In the genomic region with DNA sequence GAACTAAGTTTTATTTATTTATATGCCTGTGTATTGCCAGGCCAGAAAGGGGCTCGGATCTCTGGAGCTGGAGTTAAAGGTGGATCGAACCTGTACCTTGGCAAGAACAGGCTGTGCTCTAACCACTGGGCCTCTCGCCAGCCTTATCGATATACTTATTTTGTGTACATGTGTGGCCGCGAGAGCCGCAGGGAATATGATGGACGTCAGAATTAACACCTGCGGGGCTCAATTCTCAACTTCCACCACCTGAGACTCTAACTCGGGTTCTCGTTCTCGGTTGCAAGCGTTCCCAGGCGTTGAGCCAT, we compare ENCODE assay signal across 8 mouse cellular contexts. TPM values are rescaled to one million over a fixed set of nuclear protein-coding genes. Genes with fewer than 3 reads are reported as not detected.
DNase-seq lines count a peak whose midpoint lies in the region; ATAC-seq and TF ChIP-seq lines count a peak whose summit lies in the region.

No protein-coding gene starts in this region.

- intact Hi-C loops in gastrocnemius, adult 2 months (cut with DNase I), result loop anchor here (1.0 to 5.0 kb wide), 3 partner anchors 41 to 567 kb away; no protein-coding TSS in a partner anchor

- no peaks in the 10 kb centered on the region for H3K9me3 ChIP-seq in limb, embryonic 14.5 days (ENCODE audit: control insufficient read depth, low read length)
- H3K9me3 ChIP-seq in stomach, embryonic 16.5 days (replicated peaks; ENCODE audit: control insufficient read depth, low read length), result no peaks in the 10 kb centered on the region

- peak overlapping the region; percentile 97 for H3K4me2 ChIP-seq in limb, embryonic 14.5 days (replicated peaks; ENCODE audit: low read depth, low read length, severe bottlenecking)
- peak overlapping the region; percentile 64 for H3K4me2 ChIP-seq in stomach, embryonic 16.5 days (ENCODE audit: low read depth, low read length)

- peaks cover 19% of the 10 kb centered on the region for H3K4me1 ChIP-seq in spleen, adult 2 months (ENCODE audit: control insufficient read depth, insufficient read depth, insufficient read length)
- peaks cover 27% of the 10 kb centered on the region for H3K4me1 ChIP-seq in limb, embryonic 14.5 days (ENCODE audit: control insufficient read depth, insufficient read depth, low read length)
- peaks cover 24% of the 10 kb centered on the region for H3K4me1 ChIP-seq in stomach, embryonic 16.5 days (ENCODE audit: control insufficient read depth, insufficient read depth, low read length)

- H3K4me3 ChIP-seq in gastrocnemius, adult 2 months, result peak overlapping the region; percentile 92
- H3K4me3 ChIP-seq in spleen, adult 2 months (ENCODE audit: extremely low read depth, insufficient read depth, insufficient read length), result peak overlapping the region; percentile 53
- H3K4me3 ChIP-seq in limb, embryonic 14.5 days (replicated peaks; ENCODE audit: low read length), result peak overlapping the region; percentile 62
- peak overlapping the region; percentile 52 for H3K4me3 ChIP-seq in stomach, embryonic 16.5 days (replicated peaks; ENCODE audit: low read length)

- TF ChIP-seq CTCF in gastrocnemius, adult 2 months (IDR thresholded peaks at IDR 0.05), result no peak
- no peak for TF ChIP-seq CTCF in spleen, adult 2 months (IDR thresholded peaks at IDR 0.05; ENCODE audit: extremely low read depth, insufficient read depth, insufficient read length, insufficient replicate concordance)

- H3K27me3 ChIP-seq in spleen, adult 2 months (ENCODE audit: control insufficient read depth, insufficient read depth, low read length), result no peaks in the 10 kb centered on the region
- no peaks in the 10 kb centered on the region for H3K27me3 ChIP-seq in limb, embryonic 14.5 days (ENCODE audit: control insufficient read depth, insufficient read depth, low read length)
- H3K27me3 ChIP-seq in stomach, embryonic 16.5 days (ENCODE audit: control insufficient read depth, insufficient read depth, low read length), result no peaks in the 10 kb centered on the region

- H3K36me3 ChIP-seq in spleen, adult 2 months (ENCODE audit: control insufficient read depth, insufficient read depth, low read length), result no peaks in the 10 kb centered on the region
- H3K36me3 ChIP-seq in limb, embryonic 14.5 days (ENCODE audit: control insufficient read depth, insufficient read depth, low read length), result no peaks in the 10 kb centered on the region
- H3K36me3 ChIP-seq in stomach, embryonic 16.5 days (ENCODE audit: control insufficient read depth, insufficient read depth, low read length), result no peaks in the 10 kb centered on the region

- no peak for TF ChIP-seq POLR2A in spleen, adult 2 months (IDR thresholded peaks at IDR 0.05; ENCODE audit: low read depth, low read length)
- TF ChIP-seq POLR2A in limb, embryonic 14.5 days (IDR thresholded peaks at IDR 0.05; ENCODE audit: borderline replicate concordance, extremely low read depth, insufficient read depth, insufficient read length), result no peak

- 0 out of 2 replicates have a peak overlapping the region, but pooled peaks have one; percentile 17 for H3K9ac ChIP-seq in limb, embryonic 14.5 days (ENCODE audit: low read depth, low read length, severe bottlenecking)
- H3K9ac ChIP-seq in stomach, embryonic 16.5 days (ENCODE audit: low read length), result peak overlapping the region; percentile 68

- ATAC-seq in limb, embryonic 14.5 days (ENCODE audit: low FRiP score, low read depth), result no peak; the same call in 1 of the 2 replicates
- no peak for ATAC-seq in stomach, embryonic 16.5 days (ENCODE audit: insufficient read depth, low FRiP score)

- WGBS in spleen, adult 2 months, result 3% methylated on average over 14 of the region's 14 CpGs
- 3% methylated on average over 14 of the region's 14 CpGs for WGBS in limb, embryonic 14.5 days
- WGBS in stomach, embryonic 16.5 days, result 2% methylated on average over 14 of the region's 14 CpGs

- H3K27ac ChIP-seq in gastrocnemius, adult 2 months, result peak overlapping the region; percentile 92
- peak overlapping the region; percentile 76 for H3K27ac ChIP-seq in spleen, adult 2 months (ENCODE audit: insufficient read depth, low read length)
- peak overlapping the region; percentile 77 for H3K27ac ChIP-seq in limb, embryonic 14.5 days (replicated peaks; ENCODE audit: low read depth, low read length)
- peak overlapping the region; percentile 96 for H3K27ac ChIP-seq in stomach, embryonic 16.5 days (ENCODE audit: low read length)

- DNase-seq in gastrocnemius, adult 2 months, result no peak
- DNase-seq in gastrocnemius, postnatal 25 days, result no peak
- DNase-seq in spleen, adult 2 months (ENCODE audit: low read depth in 1 of 2, low spot score in 2 of 2), result no peak
- DNase-seq in spleen, postnatal 4 days (ENCODE audit: low spot score in 2 of 2), result no peak
- DNase-seq in limb, embryonic 14.5 days (ENCODE audit: low spot score), result peak; percentile 31
- DNase-seq in natural killer cell, adult 2 months (ENCODE audit: low spot score in 2 of 2), result no peak
- DNase-seq in layer of hippocampus, postnatal 36 days, result no peak

RNA-seq across cellular contexts. Expression of gene BC025920, which starts 0.5 kb away (rescaled TPM):
- total RNA-seq in gastrocnemius, adult 2 months (2021), result 1 to 10 TPM; 2.5 to 3.9 TPM
- 1 to 10 TPM; 1.8 to 2.5 TPM for total RNA-seq in gastrocnemius, postnatal 25 days (2021)
- 1.8 TPM in 2 replicates for polyA plus RNA-seq in spleen, adult 2 months (2012; rRNA removed)
- 3.8 and 4.0 TPM in 2 replicates for polyA plus RNA-seq in limb, embryonic 14.5 days (2012; rRNA removed)
- polyA plus RNA-seq in limb, embryonic 14.5 days (2014; fragmentation: Nextera tagmentation; extraction: Ambion mirVana), result 0.58 and 0.78 TPM in 2 replicates
- 0.46 and 0.61 TPM in 2 replicates for polyA plus RNA-seq in stomach, embryonic 16.5 days (2015; fragmentation: Nextera tagmentation; extraction: Ambion mirVana)
- 1 to 10 TPM; 3.6 to 3.9 TPM for total RNA-seq in layer of hippocampus, postnatal 36 days (2021)

RNA-seq across cellular contexts. Expression of gene Tle6, which starts 4.7 kb away (rescaled TPM):
- 1 to 10 TPM; 5.6 to 6.7 TPM for total RNA-seq in gastrocnemius, adult 2 months (2021)
- 1 to 10 TPM; 3.9 to 6.8 TPM for total RNA-seq in gastrocnemius, postnatal 25 days (2021)
- 14.3 and 15.6 TPM in 2 replicates for polyA plus RNA-seq in spleen, adult 2 months (2012; rRNA removed)
- polyA plus RNA-seq in limb, embryonic 14.5 days (2012; rRNA removed), result 24.2 and 28.0 TPM in 2 replicates
- 9.2 and 16.6 TPM in 2 replicates for polyA plus RNA-seq in limb, embryonic 14.5 days (2014; fragmentation: Nextera tagmentation; extraction: Ambion mirVana)
- 26.0 and 31.2 TPM in 2 replicates for polyA plus RNA-seq in stomach, embryonic 16.5 days (2015; fragmentation: Nextera tagmentation; extraction: Ambion mirVana)
- 1 to 10 TPM; 1.3 to 3.0 TPM for total RNA-seq in layer of hippocampus, postnatal 36 days (2021)

RNA-seq across cellular contexts. Expression of gene Sirt6, which starts 22.0 kb away (rescaled TPM):
- 1 to 10 TPM; 4.7 to 5.6 TPM for total RNA-seq in gastrocnemius, adult 2 months (2021)
- 1 to 10 TPM; 3.8 to 5.2 TPM for total RNA-seq in gastrocnemius, postnatal 25 days (2021)
- 30.3 and 39.4 TPM in 2 replicates for polyA plus RNA-seq in spleen, adult 2 months (2012; rRNA removed)
- polyA plus RNA-seq in limb, embryonic 14.5 days (2012; rRNA removed), result 70.7 and 92.4 TPM in 2 replicates
- polyA plus RNA-seq in limb, embryonic 14.5 days (2014; fragmentation: Nextera tagmentation; extraction: Ambion mirVana), result 39.5 and 40.7 TPM in 2 replicates
- polyA plus RNA-seq in stomach, embryonic 16.5 days (2015; fragmentation: Nextera tagmentation; extraction: Ambion mirVana), result 28.6 and 33.6 TPM in 2 replicates
- 10 to 100 TPM; 26.2 to 27.9 TPM for total RNA-seq in layer of hippocampus, postnatal 36 days (2021)

RNA-seq across cellular contexts. Expression of gene Ankrd24, which starts 22.7 kb away (rescaled TPM):
- 10 to 100 TPM in 1 of 2 experiments, 1 to 10 TPM in 1; 6.8 to 10.5 TPM for total RNA-seq in gastrocnemius, adult 2 months (2021)
- 1 to 10 TPM; 5.9 to 9.5 TPM for total RNA-seq in gastrocnemius, postnatal 25 days (2021)
- polyA plus RNA-seq in spleen, adult 2 months (2012; rRNA removed), result 14.0 and 17.8 TPM in 2 replicates
- polyA plus RNA-seq in limb, embryonic 14.5 days (2012; rRNA removed), result 79.9 and 100 TPM in 2 replicates
- 5.3 and 9.6 TPM in 2 replicates for polyA plus RNA-seq in limb, embryonic 14.5 days (2014; fragmentation: Nextera tagmentation; extraction: Ambion mirVana)
- 9.9 and 11.1 TPM in 2 replicates for polyA plus RNA-seq in stomach, embryonic 16.5 days (2015; fragmentation: Nextera tagmentation; extraction: Ambion mirVana)
- 10 to 100 TPM; 31.6 to 41.0 TPM for total RNA-seq in layer of hippocampus, postnatal 36 days (2021)

RNA-seq across cellular contexts. Expression of gene Tle2, which starts 31.3 kb away (rescaled TPM):
- total RNA-seq in gastrocnemius, adult 2 months (2021), result 1 to 10 TPM; 5.6 to 7.3 TPM
- total RNA-seq in gastrocnemius, postnatal 25 days (2021), result 1 to 10 TPM; 5.3 to 6.2 TPM
- polyA plus RNA-seq in spleen, adult 2 months (2012; rRNA removed), result 49.9 and 58.6 TPM in 2 replicates
- 250 and 345 TPM in 2 replicates for polyA plus RNA-seq in limb, embryonic 14.5 days (2012; rRNA removed)
- polyA plus RNA-seq in limb, embryonic 14.5 days (2014; fragmentation: Nextera tagmentation; extraction: Ambion mirVana), result 38.1 and 52.2 TPM in 2 replicates
- polyA plus RNA-seq in stomach, embryonic 16.5 days (2015; fragmentation: Nextera tagmentation; extraction: Ambion mirVana), result 20.6 and 23.6 TPM in 2 replicates
- total RNA-seq in layer of hippocampus, postnatal 36 days (2021), result 10 to 100 TPM; 33.2 to 33.9 TPM

Comparison
In these comparisons a context has a peak if more than half of its experiments do, and no peak if none do; other contexts are left out.
1. RNA of gene Sirt6, which starts 22.0 kb away (total RNA-seq): 26.2 to 27.9 TPM in layer of hippocampus, postnatal 36 days; 4.7 to 5.6 TPM in gastrocnemius, adult 2 months and 3.8 to 5.2 TPM in gastrocnemius, postnatal 25 days; every median in the first group is over 4 times any median in the second.
2. Peak in every context shown above with its lines, with median percentiles within 50 percentile points of each other: H3K27ac ChIP-seq and H3K4me3 ChIP-seq.